Mouse (Mus musculus): Measurements from ENCODE around the gene Megf6.

GRCm38 (mm10) chr4:154209054-154209453 is 38.5 kb downstream of the Megf6 start:
- no peak for TF ChIP-seq EP300 (IDR thresholded peaks at IDR 0.05; ENCODE audit: low read depth)
- TF ChIP-seq CTCF (IDR thresholded peaks at IDR 0.05; ENCODE audit: low read depth) = no peak
